Mouse (Mus musculus): Measurements from ENCODE around the gene Psap. TPM values are rescaled to one million over a fixed set of nuclear protein-coding genes. Genes with fewer than 3 reads are reported as not detected.

Psap gene
- polyA plus RNA-seq, 1 experiment from 2014 or later, result 54.8 TPM

GRCm38 (mm10) chr10:60269141-60270064, 8.0 kb upstream of the Psap start:
- H3K4me1 ChIP-seq (ENCODE audit: control insufficient read depth, insufficient read depth, low read length), result no peaks in the 10 kb centered on the region
- no peak overlapping the region for H3K4me3 ChIP-seq (ENCODE audit: low read depth, low read length)
- H3K36me3 ChIP-seq (ENCODE audit: control insufficient read depth, insufficient read depth, low read length), result no peaks in the 10 kb centered on the region
- no peaks in the 10 kb centered on the region for H3K9me3 ChIP-seq (ENCODE audit: control insufficient read depth, low read length)
- no peak for ATAC-seq (ENCODE audit: insufficient number of reproducible peaks, low FRiP score, low TSS enrichment, low read depth)
- no peak for DNase-seq (ENCODE audit: low spot score)
- H3K27ac ChIP-seq (replicated peaks; ENCODE audit: low read depth, low read length), result no peak overlapping the region
- no peak overlapping the region for H3K9ac ChIP-seq (ENCODE audit: low read length)
- 81% methylated on average over 13 of the region's 13 CpGs for WGBS
- H3K4me2 ChIP-seq (ENCODE audit: low read depth, severe bottlenecking), result no peak overlapping the region
- no peaks in the 10 kb centered on the region for H3K27me3 ChIP-seq (ENCODE audit: control insufficient read depth, insufficient read depth, low read length)

- Histone ChIP-seq H3K4me2 (ENCODE audit: low read depth, severe bottlenecking) (no peak overlapping the region), H3K27me3 (ENCODE audit: control insufficient read depth, insufficient read depth, low read length) (no peaks in the 10 kb centered on the region), H3K4me1 (ENCODE audit: control insufficient read depth, insufficient read depth, low read length) (no peaks in the 10 kb centered on the region), H3K9me3 (ENCODE audit: control insufficient read depth, low read length) (no peaks in the 10 kb centered on the region), H3K4me3 (ENCODE audit: low read depth, low read length) (no peak overlapping the region), H3K9ac (ENCODE audit: low read length) (no peak overlapping the region), H3K27ac (replicated peaks; ENCODE audit: low read depth, low read length) (no peak overlapping the region), H3K36me3 (ENCODE audit: control insufficient read depth, insufficient read depth, low read length) (no peaks in the 10 kb centered on the region)
- WGBS, result 73% methylated on average over 6 of the region's 6 CpGs
- no peak for DNase-seq (ENCODE audit: low spot score)
- no peak for ATAC-seq (ENCODE audit: insufficient number of reproducible peaks, low FRiP score, low TSS enrichment, low read depth)
Measured at GRCm38 (mm10) chr10:60271015-60271414, 6.4 kb upstream of the Psap start.

GRCm38 (mm10) chr10:60272241-60272640, 5.2 kb upstream of the Psap start:
- Histone ChIP-seq H3K27ac (replicated peaks; ENCODE audit: low read depth, low read length) (no peak overlapping the region), H3K4me1 (ENCODE audit: control insufficient read depth, insufficient read depth, low read length) (no peaks in the 10 kb centered on the region), H3K36me3 (ENCODE audit: control insufficient read depth, insufficient read depth, low read length) (no peaks in the 10 kb centered on the region), H3K9me3 (ENCODE audit: control insufficient read depth, low read length) (no peaks in the 10 kb centered on the region), H3K9ac (ENCODE audit: low read length) (no peak overlapping the region), H3K4me2 (ENCODE audit: low read depth, severe bottlenecking) (no peak overlapping the region), H3K27me3 (ENCODE audit: control insufficient read depth, insufficient read depth, low read length) (no peaks in the 10 kb centered on the region), H3K4me3 (ENCODE audit: low read depth, low read length) (no peak overlapping the region)
- DNase-seq (ENCODE audit: low spot score), result no peak
- WGBS, result 49% methylated on average over 6 of the region's 6 CpGs
- ATAC-seq (ENCODE audit: insufficient number of reproducible peaks, low FRiP score, low TSS enrichment, low read depth), result no peak

GRCm38 (mm10) chr10:60273382-60273781, 4.0 kb upstream of the Psap start:
- H3K4me2 ChIP-seq (ENCODE audit: low read depth, severe bottlenecking), result no peak overlapping the region
- H3K4me1 ChIP-seq (ENCODE audit: control insufficient read depth, insufficient read depth, low read length), result no peaks in the 10 kb centered on the region; the same call in 1 of the 2 replicates
- no peak overlapping the region for H3K4me3 ChIP-seq (ENCODE audit: low read depth, low read length)
- no peak overlapping the region for H3K9ac ChIP-seq (ENCODE audit: low read length)
- H3K27ac ChIP-seq (replicated peaks; ENCODE audit: low read depth, low read length), result no peak overlapping the region
- H3K27me3 ChIP-seq (ENCODE audit: control insufficient read depth, insufficient read depth, low read length), result no peaks in the 10 kb centered on the region
- DNase-seq (ENCODE audit: low spot score), result no peak
- H3K36me3 ChIP-seq (ENCODE audit: control insufficient read depth, insufficient read depth, low read length), result no peaks in the 10 kb centered on the region
- H3K9me3 ChIP-seq (ENCODE audit: control insufficient read depth, low read length), result no peaks in the 10 kb centered on the region
- WGBS, result 73% methylated on average over 6 of the region's 6 CpGs
- ATAC-seq (ENCODE audit: insufficient number of reproducible peaks, low FRiP score, low TSS enrichment, low read depth), result no peak

GRCm38 (mm10) chr10:60278006-60278399, 576 bp downstream of the Psap start:
- Histone ChIP-seq H3K4me3 (ENCODE audit: low read depth, low read length) (peak overlapping the region; percentile 79), H3K9ac (ENCODE audit: low read length) (peak overlapping the region; percentile 87), H3K36me3 (ENCODE audit: control insufficient read depth, insufficient read depth, low read length) (no peaks in the 10 kb centered on the region; the same call in 1 of the 2 replicates), H3K4me2 (ENCODE audit: low read depth, severe bottlenecking) (peak overlapping the region; percentile 83), H3K27ac (replicated peaks; ENCODE audit: low read depth, low read length) (peak overlapping the region; percentile 55; the same call in 1 of the 2 replicates), H3K4me1 (ENCODE audit: control insufficient read depth, insufficient read depth, low read length) (peaks cover 2% of the 10 kb centered on the region; the same call in 1 of the 2 replicates), H3K9me3 (ENCODE audit: control insufficient read depth, low read length) (no peaks in the 10 kb centered on the region), H3K27me3 (ENCODE audit: control insufficient read depth, insufficient read depth, low read length) (no peaks in the 10 kb centered on the region)
- ATAC-seq (ENCODE audit: insufficient number of reproducible peaks, low FRiP score, low TSS enrichment, low read depth) (0 out of 2 replicates have a peak, but pooled peaks have one; percentile 2), DNase-seq (ENCODE audit: low spot score) (no peak)
- 8% methylated on average over 13 of the region's 13 CpGs for WGBS

- peaks cover 2% of the 10 kb centered on the region; the same call in 1 of the 2 replicates for H3K4me1 ChIP-seq (ENCODE audit: control insufficient read depth, insufficient read depth, low read length)
- no peak overlapping the region for H3K27ac ChIP-seq (replicated peaks; ENCODE audit: low read depth, low read length)
- no peaks in the 10 kb centered on the region for H3K27me3 ChIP-seq (ENCODE audit: control insufficient read depth, insufficient read depth, low read length)
- ATAC-seq (ENCODE audit: insufficient number of reproducible peaks, low FRiP score, low TSS enrichment, low read depth) (no peak), DNase-seq (ENCODE audit: low spot score) (no peak)
- H3K9ac ChIP-seq (ENCODE audit: low read length), result no peak overlapping the region
- no peak overlapping the region for H3K4me2 ChIP-seq (ENCODE audit: low read depth, severe bottlenecking)
- H3K36me3 ChIP-seq (ENCODE audit: control insufficient read depth, insufficient read depth, low read length), result no peaks in the 10 kb centered on the region; the same call in 1 of the 2 replicates
- no peak overlapping the region for H3K4me3 ChIP-seq (ENCODE audit: low read depth, low read length)
- 88% methylated on average over 3 of the region's 3 CpGs for WGBS
- no peaks in the 10 kb centered on the region for H3K9me3 ChIP-seq (ENCODE audit: control insufficient read depth, low read length)
Measured at GRCm38 (mm10) chr10:60278786-60279185, 1.4 kb downstream of the Psap start.

- no peak overlapping the region for H3K4me3 ChIP-seq (ENCODE audit: low read depth, low read length)
- no peak overlapping the region for H3K9ac ChIP-seq (ENCODE audit: low read length)
- WGBS, result 82% methylated on average over 8 of the region's 8 CpGs
Measured at GRCm38 (mm10) chr10:60279290-60279940, 2.0 kb downstream of the Psap start.

GRCm38 (mm10) chr10:60279941-60280301, 2.5 kb downstream of the Psap start:
- Histone ChIP-seq H3K4me1 (ENCODE audit: control insufficient read depth, insufficient read depth, low read length) (peaks cover 11% of the 10 kb centered on the region), H3K4me2 (ENCODE audit: low read depth, severe bottlenecking) (no peak overlapping the region), H3K9ac (ENCODE audit: low read length) (no peak overlapping the region), H3K9me3 (ENCODE audit: control insufficient read depth, low read length) (no peaks in the 10 kb centered on the region), H3K36me3 (ENCODE audit: control insufficient read depth, insufficient read depth, low read length) (no peaks in the 10 kb centered on the region; the same call in 1 of the 2 replicates), H3K27ac (replicated peaks; ENCODE audit: low read depth, low read length) (no peak overlapping the region), H3K27me3 (ENCODE audit: control insufficient read depth, insufficient read depth, low read length) (no peaks in the 10 kb centered on the region), H3K4me3 (ENCODE audit: low read depth, low read length) (no peak overlapping the region)
- DNase-seq (ENCODE audit: low spot score), result no peak
- ATAC-seq (ENCODE audit: insufficient number of reproducible peaks, low FRiP score, low TSS enrichment, low read depth), result no peak
- WGBS, result 88% methylated on average over 9 of the region's 9 CpGs

More at GRCm38 (mm10) chr10:60279290-60279940, 2.0 kb downstream of the Psap start:
- H3K27ac ChIP-seq (replicated peaks; ENCODE audit: low read depth, low read length), result no peak overlapping the region
- no peaks in the 10 kb centered on the region for H3K27me3 ChIP-seq (ENCODE audit: control insufficient read depth, insufficient read depth, low read length)
- no peaks in the 10 kb centered on the region; the same call in 1 of the 2 replicates for H3K36me3 ChIP-seq (ENCODE audit: control insufficient read depth, insufficient read depth, low read length)
- H3K4me1 ChIP-seq (ENCODE audit: control insufficient read depth, insufficient read depth, low read length), result peaks cover 6% of the 10 kb centered on the region; the same call in 1 of the 2 replicates
- H3K4me2 ChIP-seq (ENCODE audit: low read depth, severe bottlenecking), result no peak overlapping the region
- no peak for DNase-seq (ENCODE audit: low spot score)
- no peak for ATAC-seq (ENCODE audit: insufficient number of reproducible peaks, low FRiP score, low TSS enrichment, low read depth)
- no peaks in the 10 kb centered on the region for H3K9me3 ChIP-seq (ENCODE audit: control insufficient read depth, low read length)

Data from limb, embryonic 11.5 days (tissue).